ENCODE assay signal across 8 mouse cellular contexts in the genomic region with DNA sequence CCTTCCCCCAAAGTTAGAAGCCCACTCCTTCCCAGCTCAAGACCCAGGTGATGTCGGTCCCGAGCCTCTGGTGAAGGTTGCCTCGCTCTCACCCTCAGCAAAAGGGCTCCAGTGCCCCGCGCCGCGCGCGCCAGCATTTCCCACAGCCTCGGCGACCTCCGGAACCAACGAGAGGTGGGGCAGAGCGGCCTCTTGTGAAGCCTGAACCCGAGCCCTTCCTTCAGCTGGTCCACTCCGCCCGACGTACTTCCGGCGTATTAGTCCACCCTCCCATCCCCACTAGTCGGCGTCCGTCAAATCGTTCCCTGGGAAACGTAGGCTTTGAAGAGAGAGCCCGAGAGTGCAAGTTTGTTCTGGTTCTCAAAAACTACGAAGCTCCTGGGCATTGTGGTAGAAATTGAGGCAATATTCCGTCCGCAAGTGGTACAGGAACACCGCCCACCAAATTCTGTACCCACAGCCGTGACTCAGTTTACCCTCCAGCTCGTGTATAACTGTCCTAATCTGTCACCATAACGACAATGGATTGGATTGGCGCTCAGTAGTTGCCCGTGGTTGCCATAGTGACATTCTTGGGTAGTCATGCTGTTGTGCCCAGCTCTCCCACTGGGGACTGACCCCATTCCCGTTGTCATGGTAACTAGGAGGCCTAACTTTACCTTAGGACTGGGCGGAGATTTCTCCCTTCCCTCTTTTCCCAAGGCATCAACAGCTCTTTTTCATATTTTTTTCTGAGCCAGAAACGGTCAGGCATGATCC. TPM values are rescaled to one million over a fixed set of nuclear protein-coding genes. Genes with fewer than 3 reads are reported as not detected.
DNase-seq lines count a peak whose midpoint lies in the region; ATAC-seq lines count a peak whose summit lies in the region.

A gene (minus strand): TSS at position 474 of the 759 bp plus-strand sequence.

- intact Hi-C loops in gastrocnemius, postnatal 14 days (cut with DNase I; ENCODE audit: low total_unique reads) = no loop called here
- intact Hi-C loops in left cerebral cortex, postnatal 10 days (cut with DNase I) = no loop called here

- peak; percentile 93 for ATAC-seq in inflammation-experienced regulatory T-cells, adult 6 months
- peak; percentile 95 for ATAC-seq in megakaryocyte-erythroid progenitor cell, adult 5-6 weeks (replicated peaks; ENCODE audit: low FRiP score, low TSS enrichment, poor library complexity, severe bottlenecking)

- DNase-seq in adipocyte (ENCODE audit: low spot score) = peak; percentile 95
- peak; percentile 98 for DNase-seq in embryo, embryonic 10 days (ENCODE audit: low spot score)
- peak; percentile 93 for DNase-seq in gastrocnemius, postnatal 14 days
- DNase-seq in left cerebral cortex, postnatal 10 days (ENCODE audit: extremely low spot score in 1 of 2, low spot score in 2 of 2) = peak; percentile 91 to 95
- DNase-seq in right cerebral cortex, postnatal 25 days = peak; percentile 90
- DNase-seq in urinary bladder, postnatal 4 days (ENCODE audit: low spot score in 2 of 2) = peak; percentile 86 to 93

RNA-seq across cellular contexts. Expression of the gene that starts here (rescaled TPM):
- 10 to 100 TPM; 82.9 to 84.8 TPM for total RNA-seq in gastrocnemius, postnatal 14 days (2021)
- polyA plus RNA-seq in inflammation-experienced regulatory T-cells, adult 6 months (2017; shearing (Covaris generic)) = 100 to 1,000 TPM; 138 to 146 (median 139) TPM
- total RNA-seq in left cerebral cortex, postnatal 10 days (2021) = 100 to 1,000 TPM; 102 to 114 TPM
- total RNA-seq in megakaryocyte-erythroid progenitor cell, adult 5-6 weeks (2014; fragmentation: Nextera tagmentation) = 207 and 223 TPM in 2 replicates
- 190 and 198 TPM in 2 replicates for total RNA-seq in megakaryocyte-erythroid progenitor cell, adult 5-6 weeks (2017)

Comparison
In these comparisons a context has a peak if more than half of its experiments do, and no peak if none do; other contexts are left out.
1. Peak in every context shown above with its lines: DNase-seq and ATAC-seq.